Mouse (Mus musculus) kidney, adult 9 months (tissue): ENCODE measurements around the gene Gm7298.
"Not testable (repeated sequence)": the region's sequence is repeated elsewhere in the genome, so short reads cannot be mapped to it uniquely, and the experiment has no call there.

Source experiments
- DNase-seq: peaks from one replicate; pipeline ENCODE4 v3.0.0; 2022

Gm7298 gene

GRCm38 (mm10) chr6:121732632-121733031 lies at the start of gene Gm7298:
TSS of gene Gm7298 (plus strand) at chr6:121732932.
- DNase-seq = no peak

DNA sequence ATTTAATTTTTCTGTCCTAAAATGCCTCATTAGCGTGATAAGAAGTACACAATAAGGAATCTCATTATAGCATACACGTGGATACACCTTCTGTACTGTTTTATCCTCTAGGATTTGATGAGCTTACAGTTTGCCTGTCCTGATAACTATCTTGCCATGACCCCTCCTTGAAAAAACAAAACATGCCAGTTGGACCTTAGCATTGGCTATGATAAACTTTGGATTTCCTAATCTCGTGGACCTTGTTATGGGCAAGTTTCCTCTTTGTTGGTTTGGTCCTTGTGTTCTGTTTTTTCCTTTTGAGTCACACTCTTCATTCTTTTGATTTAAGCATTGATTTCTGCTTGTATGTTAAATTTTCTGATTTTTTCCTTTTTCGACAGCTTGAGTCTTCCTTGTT lies 95.3 kb downstream of the Gm7298 start:
- no peak for DNase-seq

- DNase-seq = no peak
These were observed 103.6 kb downstream of the Gm7298 start for GRCm38 (mm10) chr6:121836361-121836760.

DNA sequence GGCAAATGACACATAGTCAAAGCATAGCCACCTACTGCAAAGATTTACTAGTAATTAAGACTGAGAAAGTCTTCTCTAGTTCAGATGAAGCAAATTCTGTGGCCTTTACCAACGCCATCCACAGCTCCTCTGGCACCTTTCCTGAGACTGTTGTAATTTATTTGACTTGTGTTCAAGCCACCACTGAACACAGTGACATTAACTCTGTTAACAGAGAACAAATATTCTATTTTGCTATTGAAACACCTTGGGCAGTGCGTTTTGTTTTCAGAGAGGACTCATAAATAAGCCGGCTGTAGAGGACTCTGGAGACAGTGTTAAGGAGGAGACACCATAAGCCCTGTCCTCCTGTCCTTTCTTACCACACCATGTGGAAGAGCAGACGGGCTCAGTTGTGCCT lies 105.5 kb downstream of the Gm7298 start, which contains the start of gene Mug1:
Gene Mug1, plus strand, starts transcription at position 271 of the 400 bp plus-strand sequence.
- not testable (repeated sequence) for DNase-seq
